Mouse (Mus musculus): ENCODE measurements at regions not wholly inside any gene's neighbourhood (a gene's known extent, or its start where the extent isn't known, plus 50 kb on each side); places are given as distances from the start of the nearest gene placed in this dataset.

DNA sequence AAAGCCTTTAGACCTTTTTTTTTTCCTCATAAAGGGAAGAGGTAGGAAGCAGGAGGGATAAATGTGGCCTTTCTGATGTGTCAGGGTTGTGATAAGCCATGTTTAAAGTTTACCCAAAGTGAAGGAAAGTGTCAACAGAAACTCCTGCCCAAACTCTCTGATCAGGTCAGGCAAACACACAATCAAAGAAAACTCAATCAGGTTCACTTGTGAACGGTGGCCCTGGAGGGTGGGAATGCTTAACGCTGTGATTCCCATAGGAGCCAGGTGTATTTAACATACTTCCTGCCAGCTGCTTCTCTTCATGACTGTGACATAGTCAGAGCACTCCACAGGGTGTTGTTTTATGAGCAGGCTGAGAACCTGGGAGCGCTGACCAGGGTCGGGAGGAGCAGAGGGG is 59.1 kb upstream of the Sox9 start:
- TF ChIP-seq CTCF (IDR thresholded peaks at IDR 0.05; ENCODE audit: insufficient read depth, low read depth, low read length) (no peak), POLR2A (IDR thresholded peaks at IDR 0.05; ENCODE audit: insufficient read depth, low read depth, low read length) (no peak)
